Mouse (Mus musculus) embryo, embryonic 11 days (tissue): ENCODE data around the gene Plekho1.
A peak's percentile ranks its signal among the peaks of the same experiment; 100 is the strongest.

ENCODE experiments used
- DNase-seq: peaks from one replicate; pipeline ENCODE4 v3.0.0-alpha.2; 2015

Gene Plekho1

DNA sequence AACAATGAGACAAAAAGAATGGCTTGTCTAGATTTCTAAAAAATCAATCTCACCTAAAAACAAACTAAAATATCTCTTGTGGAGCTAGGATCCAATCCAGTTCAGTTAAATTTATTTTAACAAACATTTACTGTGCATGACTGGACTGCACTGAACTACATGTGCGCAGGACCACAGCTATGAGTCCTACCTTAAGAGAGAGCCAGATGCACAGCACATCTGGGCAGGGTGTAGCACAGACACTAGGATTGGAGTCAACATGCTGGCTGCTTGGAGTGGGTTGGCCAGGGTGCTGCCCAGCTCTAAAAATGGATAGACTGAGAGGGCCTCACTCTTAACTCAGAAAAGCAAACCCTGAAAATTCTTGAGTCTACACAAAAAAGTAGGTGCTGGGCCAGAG is 5.8 kb upstream of the Plekho1 start:
- DNase-seq = no peak

DNA sequence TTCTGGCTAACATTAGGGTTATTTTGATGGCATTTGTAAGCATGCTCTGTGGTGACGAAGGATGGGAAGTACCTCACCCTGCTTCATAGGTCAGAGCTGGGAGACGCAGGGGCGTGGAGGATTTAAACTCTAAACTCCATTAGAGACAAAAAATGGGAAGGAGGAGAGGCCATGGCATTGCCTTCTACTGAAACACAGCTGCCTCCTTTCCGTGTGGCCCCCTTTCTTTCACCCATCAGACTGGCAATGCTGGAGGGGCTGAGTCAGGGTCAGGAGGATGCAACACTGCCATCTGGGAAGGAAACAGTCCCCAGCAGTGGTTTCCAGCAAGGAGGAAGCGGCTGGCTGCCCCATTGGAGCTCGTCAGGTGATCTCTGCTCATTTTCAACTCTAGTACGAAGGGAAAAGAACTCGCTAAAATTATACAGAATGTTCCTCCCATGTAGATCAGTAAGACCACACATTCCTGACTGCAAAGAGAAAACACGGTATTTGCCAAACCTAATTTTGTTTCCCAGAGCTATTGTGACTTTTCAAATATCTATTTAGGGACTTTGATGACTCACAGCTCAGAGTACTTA is 5.2 kb upstream of the Plekho1 start:
- DNase-seq = no peak

DNA sequence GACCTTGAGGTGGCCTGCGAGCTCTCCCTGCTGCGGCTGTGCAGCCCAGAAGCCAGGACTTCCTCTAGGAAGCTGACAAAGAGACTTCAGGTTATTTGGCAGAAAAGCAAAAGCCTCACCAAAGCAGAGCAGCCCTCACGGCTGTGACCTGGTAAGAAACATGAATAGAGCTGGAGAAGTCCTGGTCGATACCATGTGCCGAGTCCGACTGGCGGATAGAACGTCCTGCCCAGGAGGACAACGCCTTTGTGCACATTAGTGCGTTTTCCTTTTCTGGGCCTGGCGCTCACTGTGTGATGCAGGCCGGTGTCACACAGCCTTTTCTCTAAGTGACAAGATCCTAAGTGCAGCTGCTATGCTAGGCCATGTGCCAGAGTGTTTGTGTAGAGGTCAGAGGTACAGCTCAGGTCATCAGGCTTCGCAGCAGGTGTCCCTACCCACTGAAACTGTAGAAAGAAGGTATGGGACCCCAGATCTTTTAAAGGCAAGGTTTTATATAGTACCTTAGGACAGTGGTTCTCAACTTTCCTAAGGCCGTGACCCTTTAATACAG is 4.4 kb upstream of the Plekho1 start:
- no peak for DNase-seq

DNA sequence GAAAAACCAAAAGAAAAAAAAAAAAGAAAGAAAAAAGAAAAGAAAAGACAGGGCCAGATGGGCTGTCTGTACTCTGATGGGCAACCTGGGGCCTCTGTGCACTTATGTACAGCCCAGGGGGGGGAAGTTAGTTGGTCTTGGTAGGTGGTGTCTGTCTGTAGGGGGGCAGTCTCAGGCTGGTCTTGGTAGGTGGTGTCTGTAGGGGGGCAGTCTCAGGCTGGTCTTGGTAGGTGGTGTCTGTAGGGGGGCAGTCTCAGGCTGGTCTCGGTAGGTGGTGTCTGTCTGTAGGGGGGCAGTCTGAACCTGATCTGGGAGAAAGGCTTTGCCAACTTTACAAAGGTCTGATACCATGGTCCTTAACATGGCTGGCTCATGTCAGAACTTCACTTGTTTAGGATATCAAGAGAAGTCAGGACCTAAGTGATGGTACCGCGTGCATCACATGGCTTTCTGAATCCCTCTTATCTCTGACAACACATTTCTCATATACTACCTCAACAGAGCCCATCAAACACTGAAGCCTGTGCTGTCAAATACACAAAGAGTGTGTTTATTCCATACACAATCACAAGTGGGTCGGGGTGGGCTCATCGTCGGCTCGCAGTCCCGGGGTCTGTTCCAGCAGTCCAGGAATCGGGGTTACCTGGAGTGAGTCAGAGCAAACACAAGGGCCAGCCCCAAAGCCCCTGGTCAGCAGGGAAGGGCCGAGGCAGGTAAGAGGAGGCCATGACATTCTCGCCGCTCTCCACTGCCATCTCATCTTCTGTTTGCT is 3.7 kb upstream of the Plekho1 start:
- no peak for DNase-seq

DNA sequence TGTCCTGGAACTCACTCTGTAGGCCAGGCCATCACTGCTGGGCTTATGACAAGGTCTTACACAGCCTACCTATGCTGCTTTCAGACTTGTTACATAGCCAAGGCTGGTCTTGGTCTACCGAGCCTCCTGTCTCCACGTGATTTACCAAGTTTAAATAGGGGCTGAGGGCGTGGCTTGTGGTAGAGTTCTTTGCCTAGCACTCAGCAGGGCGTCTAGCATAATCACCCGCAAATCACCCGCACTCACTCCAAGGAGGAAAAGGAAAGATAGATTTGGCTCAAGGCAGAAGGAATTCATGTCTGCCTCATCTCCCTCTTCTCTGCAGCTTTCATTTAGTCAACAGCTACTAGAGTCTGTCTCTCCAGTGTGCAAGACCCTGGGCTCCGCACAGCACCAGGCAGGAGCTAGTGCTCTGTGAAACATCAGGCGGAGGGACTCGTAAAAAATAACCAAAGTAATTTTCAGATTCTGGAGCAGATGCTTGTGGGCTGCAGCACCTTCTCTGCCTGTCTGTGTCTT is 1.5 kb upstream of the Plekho1 start:
- DNase-seq = peak; percentile 80

DNA sequence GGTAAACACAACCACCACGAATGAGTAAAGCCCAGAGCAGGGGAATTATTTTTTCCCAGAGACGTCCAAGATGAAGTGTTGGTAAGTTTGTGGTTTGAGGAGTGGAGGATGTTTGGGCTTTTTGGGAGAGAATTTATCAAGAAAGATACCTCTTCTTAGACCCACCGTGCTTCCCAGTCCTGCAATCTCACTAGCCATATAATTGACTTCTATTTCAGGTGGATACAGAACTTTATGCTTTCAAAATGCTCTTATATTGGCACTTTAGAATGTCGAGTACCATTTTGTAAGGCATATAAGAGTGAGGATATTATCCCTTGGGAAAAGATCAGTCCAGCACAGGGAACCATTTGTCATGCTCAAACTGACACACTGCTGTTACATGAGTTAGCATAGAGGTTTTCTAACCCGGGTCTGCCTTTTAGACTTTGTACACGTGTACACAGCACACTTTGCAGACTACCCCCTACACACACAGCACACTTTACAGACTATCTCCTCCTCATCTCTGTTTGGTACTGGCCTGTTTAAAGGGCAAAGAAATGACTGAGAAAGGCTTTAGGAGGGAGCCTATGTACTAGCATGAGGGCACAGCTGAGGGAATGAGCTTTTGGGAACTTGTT is 761 bp upstream of the Plekho1 start:
- DNase-seq = peak; percentile 60

DNA sequence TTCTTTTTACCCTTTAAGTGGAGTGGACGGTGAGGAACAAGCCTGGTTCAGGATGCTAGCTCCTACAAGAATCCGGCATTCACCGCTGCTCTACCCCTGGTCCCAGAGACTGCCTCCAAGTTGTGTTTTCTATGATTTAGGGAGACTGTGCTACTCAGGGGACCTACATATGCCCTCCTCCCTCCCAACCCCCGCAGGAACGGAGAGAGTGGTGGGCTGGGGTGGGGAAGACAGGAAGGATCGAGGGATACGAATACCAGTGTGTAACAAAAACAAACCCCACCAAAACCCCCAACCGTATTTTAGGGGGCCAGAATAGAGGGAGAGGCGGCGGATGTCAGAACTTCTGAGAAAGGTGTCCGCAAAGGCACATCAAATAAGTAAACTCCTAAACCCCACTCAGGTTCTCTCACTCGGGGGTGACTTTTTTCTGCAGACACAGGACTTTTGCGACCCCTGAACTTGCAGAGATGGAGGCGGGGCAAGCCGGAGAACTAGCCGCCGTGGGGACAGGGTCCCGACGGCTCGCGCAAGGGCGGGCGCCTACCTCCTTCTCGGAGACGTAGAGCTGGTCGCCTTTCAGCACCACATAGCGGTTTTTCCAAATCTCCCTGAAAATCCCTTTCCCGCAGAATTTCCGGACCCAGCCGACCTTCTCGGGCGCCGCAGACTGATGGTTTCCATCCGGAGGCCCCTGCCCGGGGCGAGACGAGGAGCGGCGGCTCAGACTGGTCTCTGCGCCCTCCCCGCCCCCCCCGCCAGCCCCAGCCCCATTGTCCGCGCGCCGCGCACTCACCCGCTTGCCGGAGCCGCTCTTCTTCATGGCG is 613 bp downstream of the Plekho1 start:
- peak; percentile 81 for DNase-seq

DNA sequence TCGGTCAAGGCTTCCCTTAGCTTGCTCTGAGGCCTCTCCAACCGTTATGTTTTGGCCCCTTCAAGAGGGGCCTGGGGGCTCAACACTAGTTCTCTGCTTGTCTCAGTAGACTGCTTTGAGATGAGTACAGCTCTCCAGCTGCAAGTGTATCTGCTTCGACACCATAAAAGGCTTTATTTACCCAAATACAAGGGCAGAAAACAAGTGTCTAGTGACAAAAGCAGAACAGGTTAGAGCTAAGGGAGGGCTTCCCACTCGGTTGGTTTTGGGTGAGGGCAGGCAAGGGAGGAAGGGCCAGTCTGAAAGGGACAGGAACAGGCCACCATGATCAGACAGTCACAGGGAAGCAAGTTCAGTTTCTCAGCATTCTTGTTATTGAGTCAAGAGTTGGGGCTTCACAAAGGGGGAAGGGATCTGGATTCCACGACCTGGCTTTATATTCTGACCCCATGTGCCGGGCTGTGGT is 1.4 kb downstream of the Plekho1 start:
- no peak for DNase-seq

DNA sequence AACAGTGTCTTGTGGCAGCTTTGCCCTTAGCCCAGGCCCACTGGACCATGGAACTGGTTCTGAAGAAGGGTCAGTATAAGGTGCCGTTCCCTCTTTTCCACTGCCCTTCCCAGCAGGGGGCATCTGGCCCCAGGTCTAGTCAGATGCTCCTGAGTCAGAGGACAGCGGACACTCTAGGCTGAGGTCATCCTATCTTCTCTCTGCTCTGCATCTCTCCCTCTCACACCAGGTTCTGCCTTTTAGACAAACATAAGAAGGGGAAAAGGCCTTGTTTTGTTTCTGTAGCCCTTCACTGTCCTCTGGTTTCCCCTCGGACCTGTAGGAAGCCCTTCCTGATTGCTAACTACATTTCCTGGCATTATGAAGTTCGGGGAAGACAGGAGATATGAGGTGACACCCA is 1.9 kb downstream of the Plekho1 start:
- DNase-seq = peak; percentile 53

DNA sequence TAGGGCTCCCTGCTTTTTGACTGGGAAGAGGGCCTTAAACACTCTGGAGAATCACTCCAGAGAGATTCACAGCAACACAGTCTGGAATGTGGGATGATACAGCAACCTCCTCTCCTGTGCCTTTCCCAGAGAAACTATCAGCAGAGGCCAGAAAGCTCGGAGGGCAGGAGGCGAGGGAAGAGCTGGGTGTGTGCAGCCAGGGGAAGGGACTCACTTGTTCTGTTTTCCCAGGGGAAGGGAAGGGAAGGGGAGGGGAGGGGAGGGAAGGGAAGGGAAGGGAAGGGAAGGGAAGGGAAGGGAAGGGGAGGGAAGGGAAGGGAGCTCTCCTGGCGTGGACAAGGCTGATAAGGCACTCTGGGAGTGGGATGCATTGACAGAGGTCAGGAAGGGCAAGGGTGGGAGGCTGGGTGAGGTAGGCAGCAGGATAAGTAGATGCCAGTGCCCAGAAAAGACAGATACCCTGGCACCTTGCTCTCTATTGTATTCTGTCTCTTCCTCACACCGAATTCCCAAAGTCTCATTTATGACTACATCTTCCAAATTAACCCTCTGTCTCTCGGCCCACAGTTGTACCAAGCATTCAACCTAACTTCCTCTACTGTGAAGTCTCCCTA is 2.7 kb downstream of the Plekho1 start:
- DNase-seq = no peak

DNA sequence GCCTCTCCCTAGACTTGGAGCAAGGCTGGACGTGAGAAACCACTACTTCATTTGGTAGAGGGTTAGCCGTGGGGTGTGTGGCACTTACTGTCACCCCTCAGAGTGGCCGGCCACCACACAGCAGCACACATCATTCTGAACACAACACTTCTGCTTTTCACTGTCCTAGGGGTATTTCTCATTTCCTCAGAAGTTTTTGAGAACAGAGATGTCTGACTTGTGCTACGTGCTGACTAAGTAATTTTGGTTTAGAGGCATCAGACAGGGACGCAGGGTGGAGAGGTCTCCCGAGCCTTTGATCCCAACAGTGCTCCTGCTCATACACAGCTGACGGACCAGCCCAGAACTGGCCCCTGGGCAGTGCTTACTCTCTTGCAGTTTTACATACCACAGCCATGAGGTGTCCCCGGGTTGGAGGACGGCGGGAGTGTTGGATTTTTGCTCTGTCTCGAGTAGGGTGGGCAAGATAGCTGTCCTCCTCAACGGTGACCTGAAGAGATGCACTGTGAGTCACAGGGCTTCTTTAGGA is 5.3 kb downstream of the Plekho1 start:
- DNase-seq = no peak

DNA sequence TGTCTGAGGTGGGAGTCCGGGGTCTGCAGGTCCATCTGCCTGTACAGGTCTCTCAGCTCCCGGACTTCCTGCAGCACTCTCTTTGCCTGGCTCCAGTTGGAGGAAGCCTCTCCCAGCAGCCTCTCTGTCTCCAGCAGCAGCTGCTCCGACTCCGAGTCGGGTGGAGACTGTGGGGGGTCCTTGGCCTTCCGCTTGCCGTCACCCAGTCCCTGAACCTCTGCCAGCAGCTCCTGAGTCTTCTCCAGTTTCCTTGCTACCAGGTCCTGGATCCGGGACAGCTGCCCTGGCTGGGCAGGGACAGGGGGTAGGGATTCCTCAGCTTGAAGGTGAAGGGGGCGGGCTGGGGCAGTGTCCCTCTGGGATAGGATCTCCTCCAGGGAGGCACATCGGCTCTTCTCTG is 6.8 kb downstream of the Plekho1 start:
- no peak for DNase-seq

DNA sequence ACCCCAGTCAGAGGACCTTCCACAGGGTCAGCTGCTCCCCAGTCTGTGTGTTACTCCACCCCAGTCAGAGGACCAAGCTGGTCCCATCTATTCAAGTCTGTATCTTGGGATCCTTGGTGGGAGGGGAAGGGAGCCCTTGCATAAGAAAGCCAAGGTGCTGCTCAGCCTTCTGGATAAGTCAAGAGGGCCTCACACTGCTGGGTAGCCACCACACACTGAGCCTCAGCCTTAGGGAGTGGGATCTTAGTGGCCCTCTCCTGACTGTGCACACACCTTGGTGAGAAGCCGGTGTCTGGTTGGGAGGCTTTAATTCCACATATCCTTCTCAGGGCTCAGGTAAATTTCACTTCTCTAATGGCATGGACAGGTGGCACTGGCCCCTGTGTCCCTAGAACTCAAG is 7.7 kb downstream of the Plekho1 start:
- DNase-seq = no peak

DNA sequence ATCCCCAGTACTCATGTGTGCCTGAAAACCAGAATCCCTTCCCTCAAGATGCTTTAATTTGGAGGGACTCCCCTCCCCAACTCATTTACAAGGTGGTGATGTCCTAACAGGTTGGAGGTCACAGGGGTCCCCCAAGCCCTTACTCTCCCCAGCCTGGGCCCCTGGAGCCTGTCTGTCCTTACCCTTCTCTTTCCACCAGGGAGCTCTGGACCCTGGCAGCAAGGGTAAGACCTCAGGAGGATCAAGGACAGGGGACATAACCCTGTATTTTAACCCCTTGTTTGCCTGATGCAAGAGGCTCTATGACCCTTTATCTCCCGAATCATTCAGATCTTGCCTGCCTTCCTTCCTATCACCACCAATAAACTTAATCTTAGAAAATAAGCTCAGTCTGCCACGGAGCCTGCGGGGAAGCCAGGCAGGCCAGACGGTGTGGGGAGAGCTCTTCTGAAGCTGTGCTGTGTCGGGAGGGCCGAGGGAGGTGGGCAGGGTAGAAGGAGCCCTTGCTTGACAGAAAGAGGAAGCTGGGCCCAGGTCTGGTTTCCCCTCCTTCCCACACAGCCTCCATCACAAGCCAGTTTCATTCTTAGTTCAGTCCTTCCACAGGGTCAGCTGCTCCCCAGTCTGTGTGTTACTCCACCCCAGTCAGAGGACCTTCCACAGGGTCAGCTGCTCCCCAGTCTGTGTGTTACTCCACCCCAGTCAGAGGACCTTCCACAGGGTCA is 8.3 kb downstream of the Plekho1 start:
- no peak for DNase-seq

DNA sequence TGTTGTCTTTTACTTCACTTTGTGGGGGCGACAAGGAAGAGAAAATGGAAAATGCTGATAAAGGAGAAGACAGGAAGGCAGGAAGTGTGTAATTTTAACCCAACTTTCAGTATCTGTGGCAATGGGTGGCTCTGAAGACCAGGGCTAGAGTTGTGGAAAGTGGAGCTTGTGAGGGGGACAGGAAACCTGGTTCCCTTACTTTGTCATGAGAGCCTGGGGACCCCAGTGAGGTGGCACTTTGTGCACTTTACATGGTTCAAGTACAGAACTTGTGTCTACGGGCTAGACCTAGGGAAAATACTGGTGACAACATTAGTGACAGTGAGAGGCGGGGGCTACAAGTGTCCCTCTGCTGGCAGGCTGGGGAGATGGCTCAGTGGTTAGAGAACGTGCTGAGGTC is 8.8 kb downstream of the Plekho1 start:
- no peak for DNase-seq

DNA sequence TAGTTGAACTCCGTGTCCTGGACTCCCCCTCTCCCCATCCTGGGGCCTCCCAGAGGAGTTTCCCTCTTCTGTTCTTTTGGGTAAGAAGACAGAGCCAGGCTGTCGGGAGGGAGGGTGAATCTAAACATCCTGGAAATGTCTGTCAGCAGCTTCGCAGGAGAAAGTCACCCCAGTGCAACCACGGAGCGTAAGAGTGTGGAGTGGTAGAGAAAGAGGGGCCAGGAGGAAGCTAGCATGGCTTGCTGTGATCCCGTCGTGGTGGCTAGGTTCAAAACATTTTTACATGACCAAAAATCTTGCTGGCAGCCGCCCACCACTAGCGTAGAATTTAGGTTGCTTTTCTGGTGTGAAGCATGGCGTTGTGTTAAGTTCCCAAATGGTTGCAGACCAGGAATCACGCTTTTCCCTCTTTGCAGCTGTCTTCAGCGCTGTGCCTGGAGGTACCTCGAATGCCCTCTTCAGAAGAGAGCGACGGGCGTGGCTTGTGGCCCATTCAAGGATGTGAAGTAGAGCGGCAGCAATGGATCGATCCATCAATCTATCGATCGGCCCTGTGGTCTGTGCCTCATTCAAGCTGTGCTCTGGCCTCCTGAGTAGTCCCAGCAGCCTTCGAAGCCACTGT is 9.7 kb downstream of the Plekho1 start:
- peak; percentile 89 for DNase-seq

DNA sequence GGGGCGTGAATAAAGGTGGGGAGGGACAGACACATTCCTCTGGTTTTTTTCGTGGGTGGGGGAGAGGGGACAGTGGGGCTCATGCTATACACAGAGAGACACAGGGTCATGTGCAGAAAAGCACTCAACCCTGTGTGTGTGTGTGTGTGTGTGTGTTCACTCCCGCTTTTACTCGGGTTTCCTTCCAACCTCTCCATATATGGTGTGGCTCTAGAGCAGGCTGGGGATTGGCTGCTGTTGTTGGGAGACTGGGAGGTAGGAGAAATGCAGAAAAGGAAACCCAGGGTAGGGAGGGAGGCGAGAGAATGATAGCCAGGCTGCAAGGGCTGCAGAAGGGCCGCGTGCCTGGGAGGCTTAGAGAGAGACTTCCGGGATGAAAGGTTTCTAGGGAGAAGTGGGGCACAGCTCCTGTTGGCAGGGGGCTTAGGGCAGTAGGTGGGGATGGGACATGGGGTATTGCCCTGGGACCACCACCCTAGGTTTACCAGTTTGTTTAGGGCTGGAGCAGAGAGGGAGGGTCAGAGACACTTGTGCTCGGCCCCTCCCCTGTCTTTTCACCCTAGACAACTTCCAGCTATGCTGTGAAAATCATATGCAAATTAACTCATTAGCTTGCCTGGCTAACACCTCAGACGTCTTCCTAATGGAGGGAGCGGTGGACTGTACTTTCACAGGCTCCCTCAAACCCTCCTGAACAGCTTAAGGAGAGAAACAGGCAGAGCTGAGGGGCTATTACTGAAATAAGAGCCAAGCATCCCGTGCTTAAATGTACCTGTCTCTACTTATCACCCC is 10.4 kb downstream of the Plekho1 start:
- DNase-seq = peak; percentile 88

DNA sequence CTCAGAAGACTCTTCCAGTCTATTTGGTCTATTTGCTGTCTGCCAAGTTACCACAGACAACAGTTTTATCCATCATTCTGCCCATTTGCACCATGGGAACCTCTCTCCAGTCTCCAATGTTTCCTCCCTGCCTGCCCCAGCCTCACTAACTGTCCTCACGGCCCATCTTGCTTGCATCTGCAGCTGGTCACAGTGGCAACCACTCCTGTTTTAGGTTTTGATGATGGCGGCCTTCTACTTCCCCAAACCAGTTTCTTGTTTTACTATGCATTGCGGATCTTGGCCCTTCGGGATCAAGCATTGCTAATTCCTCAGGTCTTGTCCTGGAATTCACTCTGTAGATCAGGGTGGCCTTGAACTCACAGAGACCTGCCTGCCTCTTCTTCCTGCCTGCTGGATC is 13.7 kb downstream of the Plekho1 start:
- DNase-seq = no peak

DNA sequence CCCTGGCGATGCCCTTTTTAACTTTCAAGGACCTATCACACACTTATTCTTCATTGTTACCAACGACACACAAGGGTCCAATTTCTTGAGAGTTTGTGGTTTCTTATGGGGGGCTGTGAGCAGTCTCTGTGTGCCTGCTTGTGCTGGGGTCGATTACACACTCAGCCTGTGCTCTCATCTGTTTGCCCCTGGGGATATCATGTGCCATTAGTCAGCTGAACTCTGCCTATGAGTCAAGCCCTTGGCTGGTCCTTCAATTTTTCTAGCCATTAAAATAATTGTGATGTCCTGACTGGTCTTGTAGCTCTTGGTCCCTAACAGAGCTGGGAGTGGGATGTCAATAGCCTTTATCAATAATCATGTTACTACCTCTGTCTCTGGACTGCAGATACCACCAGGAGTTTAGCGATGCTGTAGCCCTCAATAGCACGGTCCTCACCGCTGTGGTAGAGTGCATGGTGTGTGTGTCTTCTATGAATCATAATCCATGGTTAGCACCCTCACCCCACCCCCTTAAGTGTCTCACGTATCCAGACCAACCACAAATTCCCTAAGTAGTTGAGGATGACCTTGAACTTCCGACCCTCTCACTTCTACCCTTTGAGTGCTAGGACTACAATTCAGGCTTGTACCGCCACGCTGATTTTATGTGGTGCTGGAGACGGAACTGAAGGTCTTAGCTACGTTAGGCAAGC is 15.4 kb downstream of the Plekho1 start:
- DNase-seq = no peak
